Mouse (Mus musculus): ENCODE results near the gene Slc7a1. TPM values are rescaled to one million over a fixed set of nuclear protein-coding genes. Genes with fewer than 3 reads are reported as not detected.
"Not testable (repeated sequence)": the region's sequence is repeated elsewhere in the genome, so short reads cannot be mapped to it uniquely, and the experiment has no call there.

The Slc7a1 gene
- polyA plus RNA-seq, 1 experiment from 2014 or later = 12.9 TPM

- H3K4me1 ChIP-seq (replicated peaks; ENCODE audit: control insufficient read depth, insufficient read depth, low read length) = no peaks in the 10 kb centered on the region
- no peak overlapping the region for H3K9ac ChIP-seq (ENCODE audit: low read length)
- peak overlapping the region; percentile 32; the same call in 1 of the 2 replicates for H3K4me2 ChIP-seq (ENCODE audit: low read depth, low read length)
- no peaks in the 10 kb centered on the region; the same call in 1 of the 2 replicates for H3K36me3 ChIP-seq (ENCODE audit: control insufficient read depth, insufficient read depth, low read length)
- no peak overlapping the region for H3K27ac ChIP-seq (ENCODE audit: low read length)
- ATAC-seq (ENCODE audit: low read depth) = peak; percentile 31
- no peaks in the 10 kb centered on the region for H3K27me3 ChIP-seq (ENCODE audit: control insufficient read depth, insufficient read depth, low read depth, low read length)
- WGBS = 63% methylated on average over 18 of the region's 18 CpGs
- no peaks in the 10 kb centered on the region for H3K9me3 ChIP-seq (ENCODE audit: control insufficient read depth, low read length)
- no peak overlapping the region for H3K4me3 ChIP-seq (ENCODE audit: low read length)
Measured at GRCm38 (mm10) chr5:148331926-148332621, 67.6 kb downstream of the Slc7a1 start.

- no peak overlapping the region for H3K4me2 ChIP-seq (ENCODE audit: low read depth, low read length)
- H3K9ac ChIP-seq (ENCODE audit: low read length) = no peak overlapping the region
- no peaks in the 10 kb centered on the region for H3K9me3 ChIP-seq (ENCODE audit: control insufficient read depth, low read length)
- ATAC-seq (ENCODE audit: low read depth) = no peak
- no peaks in the 10 kb centered on the region; the same call in 1 of the 2 replicates for H3K36me3 ChIP-seq (ENCODE audit: control insufficient read depth, insufficient read depth, low read length)
- no peaks in the 10 kb centered on the region for H3K27me3 ChIP-seq (ENCODE audit: control insufficient read depth, insufficient read depth, low read depth, low read length)
- H3K4me1 ChIP-seq (replicated peaks; ENCODE audit: control insufficient read depth, insufficient read depth, low read length) = no peaks in the 10 kb centered on the region
- H3K4me3 ChIP-seq (ENCODE audit: low read length) = no peak overlapping the region
- no peak overlapping the region for H3K27ac ChIP-seq (ENCODE audit: low read length)
- 62% methylated on average over 11 of the region's 11 CpGs for WGBS
Measured at GRCm38 (mm10) chr5:148331229-148331776, 68.4 kb downstream of the Slc7a1 start.

- Histone ChIP-seq H3K9ac (ENCODE audit: low read length) (no peak overlapping the region), H3K36me3 (ENCODE audit: control insufficient read depth, insufficient read depth, low read length) (no peaks in the 10 kb centered on the region; the same call in 1 of the 2 replicates), H3K4me2 (ENCODE audit: low read depth, low read length) (no peak overlapping the region), H3K27me3 (ENCODE audit: control insufficient read depth, insufficient read depth, low read depth, low read length) (no peaks in the 10 kb centered on the region), H3K9me3 (ENCODE audit: control insufficient read depth, low read length) (no peaks in the 10 kb centered on the region), H3K4me1 (replicated peaks; ENCODE audit: control insufficient read depth, insufficient read depth, low read length) (no peaks in the 10 kb centered on the region), H3K27ac (ENCODE audit: low read length) (no peak overlapping the region), H3K4me3 (ENCODE audit: low read length) (no peak overlapping the region)
- WGBS = 88% methylated on average over 3 of the region's 3 CpGs
- no peak for ATAC-seq (ENCODE audit: low read depth)
Measured at GRCm38 (mm10) chr5:148328982-148329381, 70.7 kb downstream of the Slc7a1 start.

DNA sequence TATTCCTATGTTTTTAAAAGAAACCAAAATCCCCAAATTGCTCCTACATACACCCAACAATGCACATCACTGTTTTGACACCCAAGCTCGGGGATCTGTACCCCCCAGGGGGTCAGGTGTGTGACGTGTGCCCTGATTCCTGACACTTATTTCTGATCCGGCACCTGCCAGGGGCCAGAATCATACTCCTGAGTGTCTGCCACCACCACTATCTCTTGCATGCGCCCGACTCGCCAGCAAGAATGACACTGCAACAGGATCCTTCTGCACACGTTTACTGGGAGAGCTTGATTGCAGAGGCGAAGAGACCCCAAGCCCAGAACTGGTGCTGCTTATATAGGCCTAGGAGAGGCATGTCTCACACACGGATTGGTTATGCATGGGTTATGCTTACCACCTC, 73.4 kb downstream of the Slc7a1 start:
- not testable (repeated sequence) for H3K4me2 ChIP-seq (ENCODE audit: low read depth, low read length); H3K9me3 ChIP-seq (ENCODE audit: control insufficient read depth, low read length); H3K36me3 ChIP-seq (ENCODE audit: control insufficient read depth, insufficient read depth, low read length); H3K4me3 ChIP-seq (ENCODE audit: low read length); H3K4me1 ChIP-seq (replicated peaks; ENCODE audit: control insufficient read depth, insufficient read depth, low read length); H3K27me3 ChIP-seq (ENCODE audit: control insufficient read depth, insufficient read depth, low read depth, low read length); ATAC-seq (ENCODE audit: low read depth); H3K9ac ChIP-seq (ENCODE audit: low read length); H3K27ac ChIP-seq (ENCODE audit: low read length)
- 90% methylated on average over 9 of the region's 9 CpGs for WGBS

GRCm38 (mm10) chr5:148325317-148325885, 74.3 kb downstream of the Slc7a1 start:
- Histone ChIP-seq H3K27me3 (ENCODE audit: control insufficient read depth, insufficient read depth, low read depth, low read length) (no peaks in the 10 kb centered on the region), H3K27ac (ENCODE audit: low read length) (no peak overlapping the region), H3K9me3 (ENCODE audit: control insufficient read depth, low read length) (no peaks in the 10 kb centered on the region), H3K4me3 (ENCODE audit: low read length) (no peak overlapping the region), H3K4me2 (ENCODE audit: low read depth, low read length) (no peak overlapping the region), H3K4me1 (replicated peaks; ENCODE audit: control insufficient read depth, insufficient read depth, low read length) (no peaks in the 10 kb centered on the region), H3K9ac (ENCODE audit: low read length) (no peak overlapping the region), H3K36me3 (ENCODE audit: control insufficient read depth, insufficient read depth, low read length) (no peaks in the 10 kb centered on the region)
- peak; percentile 45; the same call in 1 of the 2 replicates for ATAC-seq (ENCODE audit: low read depth)
- WGBS = 38% methylated on average over 4 of the region's 4 CpGs

- Histone ChIP-seq H3K27me3 (ENCODE audit: control insufficient read depth, insufficient read depth, low read depth, low read length) (no peaks in the 10 kb centered on the region), H3K9me3 (ENCODE audit: control insufficient read depth, low read length) (no peaks in the 10 kb centered on the region), H3K4me2 (ENCODE audit: low read depth, low read length) (no peak overlapping the region), H3K36me3 (ENCODE audit: control insufficient read depth, insufficient read depth, low read length) (no peaks in the 10 kb centered on the region), H3K27ac (ENCODE audit: low read length) (no peak overlapping the region), H3K4me1 (replicated peaks; ENCODE audit: control insufficient read depth, insufficient read depth, low read length) (no peaks in the 10 kb centered on the region), H3K4me3 (ENCODE audit: low read length) (no peak overlapping the region), H3K9ac (ENCODE audit: low read length) (no peak overlapping the region)
- 94% methylated on average over 5 of the region's 5 CpGs for WGBS
- ATAC-seq (ENCODE audit: low read depth) = no peak
Measured at GRCm38 (mm10) chr5:148314931-148315330, 84.8 kb downstream of the Slc7a1 start.

- no peak overlapping the region for H3K9ac ChIP-seq (ENCODE audit: low read length)
- H3K27me3 ChIP-seq (ENCODE audit: control insufficient read depth, insufficient read depth, low read depth, low read length) = no peaks in the 10 kb centered on the region
- no peak overlapping the region for H3K4me2 ChIP-seq (ENCODE audit: low read depth, low read length)
- no peaks in the 10 kb centered on the region for H3K36me3 ChIP-seq (ENCODE audit: control insufficient read depth, insufficient read depth, low read length)
- H3K27ac ChIP-seq (ENCODE audit: low read length) = no peak overlapping the region
- H3K4me1 ChIP-seq (replicated peaks; ENCODE audit: control insufficient read depth, insufficient read depth, low read length) = no peaks in the 10 kb centered on the region
- no peak for ATAC-seq (ENCODE audit: low read depth)
- H3K9me3 ChIP-seq (ENCODE audit: control insufficient read depth, low read length) = no peaks in the 10 kb centered on the region
- WGBS = 47% methylated on average over 2 of the region's 2 CpGs
- H3K4me3 ChIP-seq (ENCODE audit: low read length) = no peak overlapping the region
Measured at GRCm38 (mm10) chr5:148312443-148312842, 87.3 kb downstream of the Slc7a1 start.

DNA sequence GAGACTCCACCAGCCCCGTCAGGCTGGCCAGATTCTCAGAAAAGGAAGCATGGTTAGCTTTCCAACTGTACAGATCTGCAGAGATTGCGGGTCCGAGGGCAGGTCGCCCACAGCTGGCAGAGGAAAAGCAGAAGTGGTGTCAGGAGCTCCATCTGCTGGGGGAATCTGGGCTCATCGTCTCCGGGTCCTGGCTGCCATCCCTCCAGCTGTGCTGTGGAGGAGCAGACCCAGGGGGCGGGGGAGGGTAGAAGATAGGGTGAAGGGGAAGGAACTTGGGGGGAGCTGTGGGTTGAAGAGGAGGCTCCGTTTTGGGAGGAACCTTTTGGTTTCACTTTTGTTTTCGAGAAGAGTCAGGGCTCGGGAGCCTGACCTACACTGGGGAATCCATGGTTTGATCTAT, 88.9 kb downstream of the Slc7a1 start:
- H3K4me3 ChIP-seq (ENCODE audit: low read length) = peak overlapping the region; percentile 21; the same call in 1 of the 2 replicates
- 53% methylated on average over 10 of the region's 10 CpGs for WGBS
- H3K9ac ChIP-seq (ENCODE audit: low read length) = no peak overlapping the region
- H3K4me1 ChIP-seq (replicated peaks; ENCODE audit: control insufficient read depth, insufficient read depth, low read length) = no peaks in the 10 kb centered on the region
- no peaks in the 10 kb centered on the region for H3K9me3 ChIP-seq (ENCODE audit: control insufficient read depth, low read length)
- no peaks in the 10 kb centered on the region for H3K36me3 ChIP-seq (ENCODE audit: control insufficient read depth, insufficient read depth, low read length)
- H3K27ac ChIP-seq (ENCODE audit: low read length) = no peak overlapping the region
- no peaks in the 10 kb centered on the region for H3K27me3 ChIP-seq (ENCODE audit: control insufficient read depth, insufficient read depth, low read depth, low read length)
- 0 out of 2 replicates have a peak overlapping the region, but pooled peaks have one; percentile 8 for H3K4me2 ChIP-seq (ENCODE audit: low read depth, low read length)
- ATAC-seq (ENCODE audit: low read depth) = no peak

DNA sequence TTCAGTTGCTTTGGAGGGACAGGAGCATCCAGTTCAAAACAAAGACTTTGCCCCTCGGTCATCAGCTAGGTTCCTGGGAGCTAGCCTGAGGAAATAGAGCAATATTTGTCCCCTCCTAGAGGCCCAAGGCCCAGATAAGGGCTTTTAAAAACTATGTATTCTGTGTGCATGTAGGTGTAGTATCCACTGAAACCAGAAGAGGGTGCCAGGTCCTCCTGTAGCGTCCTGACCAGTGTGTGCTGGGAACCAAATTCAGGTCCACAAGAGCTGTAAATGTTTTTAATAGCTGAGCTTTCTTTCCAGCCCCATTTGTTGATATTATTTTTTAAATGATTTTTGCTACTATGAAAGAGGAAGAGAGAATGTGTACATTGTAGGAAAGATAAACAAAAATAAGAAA, 95.6 kb downstream of the Slc7a1 start:
- no peak overlapping the region for H3K27ac ChIP-seq (ENCODE audit: low read length)
- H3K36me3 ChIP-seq (ENCODE audit: control insufficient read depth, insufficient read depth, low read length) = no peaks in the 10 kb centered on the region
- no peak overlapping the region for H3K4me3 ChIP-seq (ENCODE audit: low read length)
- WGBS = 83% methylated on average over 2 of the region's 2 CpGs
- H3K4me2 ChIP-seq (ENCODE audit: low read depth, low read length) = no peak overlapping the region
- no peaks in the 10 kb centered on the region for H3K4me1 ChIP-seq (replicated peaks; ENCODE audit: control insufficient read depth, insufficient read depth, low read length)
- no peaks in the 10 kb centered on the region for H3K27me3 ChIP-seq (ENCODE audit: control insufficient read depth, insufficient read depth, low read depth, low read length)
- no peak overlapping the region for H3K9ac ChIP-seq (ENCODE audit: low read length)
- no peak for ATAC-seq (ENCODE audit: low read depth)
- no peaks in the 10 kb centered on the region for H3K9me3 ChIP-seq (ENCODE audit: control insufficient read depth, low read length)

Measured in lung, embryonic 16.5 days (tissue).